In the genomic region with DNA sequence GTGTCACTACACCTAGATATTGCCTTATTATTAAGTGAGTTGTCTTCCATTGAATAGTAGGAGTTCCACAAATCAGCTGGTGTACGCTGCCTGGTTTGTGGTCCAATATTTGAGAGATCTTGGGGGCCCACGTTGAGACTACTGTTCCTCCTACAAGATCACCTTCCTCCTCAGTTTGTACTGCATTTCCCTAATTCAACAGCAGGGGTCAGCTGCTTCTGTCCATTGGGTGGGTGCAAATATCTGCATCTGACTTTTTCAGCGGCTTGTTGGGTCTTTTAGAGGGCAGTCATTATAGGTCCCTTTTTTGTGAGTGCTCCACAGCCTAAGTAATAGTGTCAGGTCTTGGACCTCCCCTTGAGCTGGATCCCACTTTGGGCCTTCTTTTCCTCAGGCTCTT, we compare ENCODE assay signal across 13 mouse cellular contexts.
"Had no signal": no experiment of that assay in that cellular context is flagged by ENCODE, and none has a peak within 500 bp of the region (broad histone marks: within the 10 kb centered on the region; RNA-seq: fewer than 3 reads in every experiment).

No protein-coding gene starts in this region.

- ATAC-seq: liver, embryonic 12.5 days; midbrain, embryonic 15.5 days had no signal

- H3K4me3 ChIP-seq: left cerebral cortex, adult 2 months; limb, embryonic 10.5 days; liver, embryonic 12.5 days; megakaryocyte, embryonic 14.5 days; midbrain, embryonic 15.5 days; neural tube, embryonic 12.5 days had no signal

- H3K9me3 ChIP-seq: limb, embryonic 10.5 days; liver, embryonic 12.5 days; midbrain, embryonic 15.5 days; neural tube, embryonic 12.5 days had no signal

- H3K27me3 ChIP-seq: liver, embryonic 12.5 days; midbrain, embryonic 15.5 days; neural tube, embryonic 12.5 days had no signal

- H3K4me1 ChIP-seq: limb, embryonic 10.5 days; liver, embryonic 12.5 days; megakaryocyte, embryonic 14.5 days; midbrain, embryonic 15.5 days; neural tube, embryonic 12.5 days had no signal

- H3K9ac ChIP-seq: liver, embryonic 12.5 days; lung, embryonic 14.5 days; midbrain, embryonic 15.5 days; neural tube, embryonic 12.5 days had no signal

- H3K36me3 ChIP-seq: limb, embryonic 10.5 days; liver, embryonic 12.5 days; midbrain, embryonic 15.5 days; neural tube, embryonic 12.5 days had no signal

- DNase-seq: kidney, postnatal 25 days; lung, embryonic 14.5 days; lung, postnatal 14 days; thymus, adult 18-20 months; thymus, postnatal 4 days had no signal

- H3K4me2 ChIP-seq: liver, embryonic 12.5 days; lung, embryonic 14.5 days; midbrain, embryonic 11.5 days; midbrain, embryonic 15.5 days; neural tube, embryonic 12.5 days had no signal

- H3K27ac ChIP-seq: left cerebral cortex, adult 2 months; limb, embryonic 10.5 days; liver, embryonic 12.5 days; macrophage; midbrain, embryonic 15.5 days; neural tube, embryonic 12.5 days had no signal
